Mouse (Mus musculus): Measurements from ENCODE around the gene Cdc34b.

Gene Cdc34b

DNA sequence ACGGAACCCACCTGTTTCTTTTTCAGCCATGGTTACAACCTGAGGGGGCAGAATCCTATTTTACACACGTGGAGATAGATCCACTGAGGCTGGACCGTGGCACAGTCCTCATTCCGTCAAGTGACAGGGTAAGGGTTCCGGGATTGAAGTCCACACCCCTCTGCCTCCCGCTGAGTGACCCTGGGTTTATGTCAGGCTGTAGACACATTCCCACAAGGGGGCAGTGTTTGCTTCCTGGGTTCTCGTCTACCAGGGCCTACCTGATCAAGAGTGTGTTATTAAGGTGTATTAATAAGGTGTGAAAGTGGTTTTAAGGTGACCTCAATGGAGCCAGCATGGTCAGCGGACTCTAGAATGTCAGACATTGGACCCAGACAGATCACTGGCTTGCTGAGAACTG lies 8.8 kb upstream of the Cdc34b start:
- no peak for DNase-seq (ENCODE audit: extremely low spot score, low spot score)

DNA sequence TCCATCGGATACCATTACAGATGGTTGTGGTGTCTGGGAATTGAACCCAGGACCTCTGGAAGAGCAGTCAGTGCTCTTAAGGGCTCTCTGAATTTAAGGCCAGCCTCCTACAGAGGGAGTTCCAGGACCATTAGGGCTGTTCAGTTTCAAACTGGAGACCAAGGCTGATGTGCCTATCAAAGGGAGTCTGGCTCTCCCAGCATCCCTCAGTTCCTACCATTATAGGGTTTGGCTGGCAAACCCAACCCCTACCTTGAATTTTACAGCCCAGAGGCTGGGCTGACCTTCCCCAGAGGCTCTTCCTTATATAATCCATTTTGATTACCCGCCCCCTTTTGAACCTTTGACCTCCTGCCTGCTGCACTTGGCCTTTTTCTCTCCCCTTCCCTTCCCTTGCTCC lies 5.8 kb upstream of the Cdc34b start:
- no peak for DNase-seq (ENCODE audit: extremely low spot score, low spot score)

DNA sequence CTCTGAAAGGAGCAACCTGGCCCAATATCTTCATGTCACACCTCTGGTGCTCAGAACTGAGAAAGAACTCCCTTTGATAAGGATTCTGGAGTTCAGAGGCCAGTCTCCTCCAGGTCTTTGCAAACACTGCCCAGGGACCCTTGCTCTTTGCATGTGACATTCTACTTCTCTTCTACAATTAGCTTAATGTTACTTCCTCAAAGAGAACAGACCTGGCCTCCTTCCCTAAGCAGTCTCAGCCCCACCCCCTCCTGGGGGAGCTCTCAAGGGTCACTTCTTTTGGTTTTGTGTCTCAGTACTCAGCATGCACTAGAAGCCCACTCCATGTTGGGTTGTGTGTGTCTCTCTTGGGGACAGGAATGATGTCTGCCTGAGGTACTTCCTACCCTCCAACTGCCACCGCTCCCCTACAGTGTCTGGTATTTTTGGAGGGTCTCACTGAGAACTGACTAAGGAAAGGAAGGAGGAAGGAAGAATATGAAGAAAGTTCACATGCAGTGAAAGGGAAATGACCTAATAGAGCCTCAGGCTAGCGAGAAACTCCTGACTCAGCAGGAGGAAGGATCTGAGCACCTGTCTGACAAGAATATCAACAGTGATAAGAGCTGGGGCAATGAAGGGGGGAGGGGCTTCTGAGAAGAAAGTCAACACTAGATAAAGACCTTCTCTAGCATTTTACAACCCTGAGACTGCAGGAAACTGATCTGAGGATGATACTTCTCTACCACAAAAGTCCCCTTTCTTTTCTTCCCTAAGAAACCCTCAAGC lies 11.5 kb downstream of the Cdc34b start:
- no peak for DNase-seq (ENCODE audit: extremely low spot score, low spot score)

DNA sequence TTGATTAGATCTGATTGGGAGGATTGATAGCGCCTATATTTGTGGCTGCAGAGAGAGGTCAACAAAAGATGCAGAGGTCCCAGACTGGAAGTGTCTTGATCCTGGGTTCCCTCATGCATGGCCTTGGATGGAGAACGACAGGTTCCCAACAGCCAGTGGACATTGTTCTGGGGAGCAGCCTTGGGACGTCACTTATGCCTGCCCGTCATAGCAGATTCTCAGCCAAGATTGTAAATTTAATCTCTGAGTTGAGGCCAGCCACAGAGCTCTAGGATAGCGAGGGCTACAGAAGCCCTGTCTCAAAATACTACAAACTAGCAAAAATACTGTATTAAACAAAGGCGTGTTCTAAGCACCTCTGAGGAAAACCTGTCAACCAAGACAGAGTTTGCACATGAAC lies 18.3 kb downstream of the Cdc34b start:
- no peak for DNase-seq (ENCODE audit: extremely low spot score, low spot score)

DNA sequence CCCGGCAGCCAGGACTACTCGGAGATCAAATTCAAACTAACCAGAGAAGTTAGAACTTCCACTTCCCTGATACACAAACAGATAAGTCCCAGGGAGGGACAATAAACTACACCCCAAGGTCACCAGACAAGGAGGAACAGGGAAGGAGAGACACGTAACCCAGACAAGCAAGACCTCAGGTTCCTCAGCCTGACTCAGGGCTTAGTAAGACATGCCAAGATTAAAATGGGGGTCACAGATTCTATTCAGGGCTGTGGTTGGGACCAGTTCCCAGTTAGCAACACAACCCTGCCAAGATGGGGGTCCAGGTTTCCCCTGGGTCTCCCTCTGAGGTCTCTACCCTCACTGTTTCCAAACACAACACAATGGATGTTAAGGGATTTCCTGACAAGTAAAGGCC lies 18.8 kb downstream of the Cdc34b start:
- DNase-seq (ENCODE audit: extremely low spot score, low spot score), result no peak

DNA sequence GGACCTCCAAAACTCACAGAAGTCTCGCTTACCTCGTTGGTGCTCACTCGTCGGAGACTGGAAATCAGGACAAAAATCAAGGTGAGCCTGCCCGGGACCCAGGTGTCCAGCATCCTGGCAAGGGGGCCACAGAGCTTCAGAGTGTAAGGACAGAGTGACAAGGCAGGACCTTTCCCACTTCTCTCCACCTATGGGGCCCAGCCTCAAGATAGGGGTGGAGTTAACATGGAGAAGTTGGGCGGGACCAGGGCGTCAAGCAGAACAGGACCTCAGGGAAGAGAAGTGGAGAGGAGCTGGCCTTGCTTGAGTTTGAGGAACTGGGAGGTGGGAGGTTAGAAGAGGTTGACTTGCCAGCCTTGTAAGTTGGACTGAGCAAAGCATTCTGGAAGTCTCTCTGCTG lies 19.2 kb downstream of the Cdc34b start:
- no peak for DNase-seq (ENCODE audit: extremely low spot score, low spot score)

DNA sequence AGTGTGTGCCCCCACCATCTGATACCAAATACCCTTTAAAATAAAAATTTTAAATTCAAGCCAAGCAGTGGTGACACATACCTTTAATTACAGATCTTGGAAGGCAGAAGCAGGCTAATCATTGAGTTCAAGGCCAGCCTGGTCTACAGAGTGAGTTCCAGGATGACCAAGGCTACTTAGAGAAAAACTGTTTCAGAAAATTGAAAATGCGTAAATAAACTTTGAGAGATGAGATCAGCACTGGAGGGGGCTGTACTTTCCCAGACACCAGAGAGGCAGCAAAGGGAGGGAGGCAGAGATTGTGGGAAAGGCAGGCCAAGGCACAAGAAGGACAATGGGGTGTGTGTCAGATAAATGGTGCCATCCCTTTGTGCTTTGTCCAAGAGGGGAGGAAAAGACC lies 20.7 kb downstream of the Cdc34b start:
- DNase-seq (ENCODE audit: extremely low spot score, low spot score), result no peak

DNA sequence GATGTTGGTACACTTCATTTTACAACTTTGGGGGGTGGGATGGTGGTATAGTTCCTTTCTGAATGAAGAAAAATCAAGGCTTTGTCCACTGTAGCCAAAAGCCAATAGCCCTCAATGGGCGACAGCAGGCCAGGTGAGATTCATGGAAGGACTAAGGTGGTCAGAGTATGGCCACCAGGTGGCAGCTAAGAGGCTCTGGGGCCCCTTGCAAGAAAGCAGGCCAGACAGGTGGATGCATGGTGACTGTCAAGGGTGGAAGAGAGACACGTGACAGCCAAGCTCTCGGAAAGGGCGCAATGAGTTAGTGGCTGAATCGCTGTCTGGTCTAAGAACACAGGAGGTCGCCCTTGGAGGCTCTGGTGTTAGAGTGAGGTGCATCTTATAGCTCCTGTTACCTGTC lies 21.2 kb downstream of the Cdc34b start:
- DNase-seq (ENCODE audit: extremely low spot score, low spot score), result no peak

DNA sequence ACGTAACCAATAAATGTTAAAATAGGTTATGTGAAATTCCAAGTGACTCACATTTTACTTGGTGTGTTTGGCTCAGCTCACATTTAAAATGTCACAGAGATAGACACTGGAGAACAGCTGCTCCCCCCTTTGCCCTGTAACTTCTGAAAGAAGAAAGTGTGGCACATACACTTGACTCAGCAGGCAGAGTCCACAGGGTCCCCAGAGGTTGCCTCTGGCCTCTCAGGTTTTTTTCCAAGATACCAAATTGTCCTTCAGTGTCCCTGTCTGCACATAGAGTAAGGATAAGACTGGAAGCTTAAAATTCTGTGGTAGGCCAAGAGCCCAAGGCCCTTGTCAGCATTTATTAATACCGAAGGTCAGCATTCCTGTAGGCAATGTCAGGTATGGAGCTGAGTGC lies 25.7 kb downstream of the Cdc34b start:
- no peak for DNase-seq (ENCODE audit: extremely low spot score, low spot score)

DNA sequence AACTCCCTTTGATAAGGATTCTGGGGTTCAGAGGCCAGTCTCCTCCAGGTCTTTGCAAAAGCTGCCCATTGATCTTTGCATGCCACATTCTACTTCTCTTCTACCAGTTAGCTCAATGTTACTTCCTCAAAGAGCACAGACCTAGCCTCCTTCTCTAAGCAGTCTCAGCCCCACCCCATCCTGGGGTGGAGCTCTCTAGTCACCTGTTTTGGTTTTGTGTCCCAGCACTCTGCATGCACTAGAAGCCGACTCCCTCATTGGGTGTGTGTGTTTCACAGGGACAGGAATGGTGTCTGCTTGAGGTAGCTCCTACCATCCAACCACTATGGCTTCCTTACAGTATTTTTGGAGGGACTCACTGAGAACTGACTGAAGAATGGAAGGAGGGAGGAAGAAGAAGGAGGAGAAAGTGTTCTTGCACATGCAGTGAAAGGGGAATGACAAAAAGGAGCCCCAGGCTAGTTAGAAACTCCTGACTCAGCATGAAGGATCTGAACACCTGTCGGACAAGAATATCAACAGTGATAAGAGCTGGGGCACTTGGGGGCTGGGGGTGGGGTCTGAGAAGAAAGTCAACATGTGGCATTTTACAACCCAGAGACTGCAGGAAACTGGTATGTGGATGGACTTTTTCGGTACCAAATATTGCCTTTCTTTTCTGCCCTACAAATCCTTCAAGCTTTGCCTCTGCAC lies 30.9 kb downstream of the Cdc34b start:
- DNase-seq (ENCODE audit: extremely low spot score, low spot score), result no peak

DNA sequence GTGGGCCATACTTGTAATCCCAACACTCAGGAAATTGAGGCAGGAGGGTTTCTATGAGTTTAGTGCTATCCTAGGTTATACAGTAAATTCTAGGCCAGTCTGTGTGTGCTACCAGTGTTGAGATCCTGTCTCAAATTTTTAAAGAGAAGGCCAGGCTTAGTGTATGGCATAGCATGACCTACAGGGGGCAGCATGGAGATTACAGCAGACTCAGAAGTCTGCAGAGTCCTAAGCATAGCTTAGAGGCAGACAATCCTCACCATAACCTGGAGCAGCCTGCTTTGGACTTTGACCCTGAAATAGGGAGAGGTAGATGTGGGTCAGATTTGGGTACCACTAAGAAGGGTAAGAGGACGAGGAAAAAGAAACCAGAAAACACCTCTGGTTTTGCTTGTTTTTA lies 32.3 kb downstream of the Cdc34b start:
- no peak for DNase-seq (ENCODE audit: extremely low spot score, low spot score)

DNA sequence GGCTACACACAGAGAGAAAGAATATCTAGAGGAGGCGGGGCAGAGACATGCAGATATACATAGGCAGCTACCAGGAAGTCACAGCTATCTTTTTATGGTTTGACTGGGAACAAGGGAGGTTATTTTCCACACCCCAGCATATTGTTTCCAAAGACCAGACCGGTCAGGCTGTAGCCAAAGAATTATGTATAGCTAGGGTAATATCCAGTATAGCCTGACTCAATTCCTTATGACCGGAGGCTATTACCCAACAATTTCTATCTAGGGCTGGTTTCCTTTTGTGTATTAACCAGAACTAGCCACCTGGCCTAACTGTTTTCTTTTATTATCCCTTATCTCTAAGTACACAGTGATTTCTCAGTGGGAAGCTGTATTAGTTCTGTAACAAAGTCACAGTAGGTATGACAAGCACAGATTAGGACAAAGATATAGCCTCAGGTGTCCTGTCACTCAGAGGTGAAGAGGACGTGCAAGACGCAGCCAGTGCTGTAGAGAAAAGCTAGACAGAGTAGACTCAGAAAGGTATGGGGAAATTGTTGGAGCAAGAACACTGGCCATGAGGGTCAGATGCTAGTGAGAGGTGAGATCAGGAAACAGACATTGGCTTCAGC lies 33.4 kb downstream of the Cdc34b start:
- no peak for DNase-seq (ENCODE audit: extremely low spot score, low spot score)

DNA sequence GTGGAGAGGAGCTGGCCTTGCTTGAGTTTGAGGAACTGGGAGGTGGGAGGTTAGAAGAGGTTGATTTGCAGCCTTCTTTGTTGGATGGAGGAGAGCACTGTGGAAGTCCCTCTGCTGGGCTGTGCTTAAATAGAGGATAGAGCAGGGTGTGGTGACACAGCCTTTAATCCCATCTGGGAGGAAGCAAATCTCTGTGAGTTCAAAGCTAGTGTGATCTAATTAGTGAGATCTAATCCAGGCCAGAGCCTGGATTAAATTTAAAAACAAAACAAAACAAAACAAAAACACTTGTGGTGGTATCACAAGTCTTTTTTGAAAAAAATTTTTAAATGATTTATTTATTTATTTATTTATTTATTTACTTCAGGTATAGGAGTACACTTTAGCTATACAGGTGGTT lies 41.0 kb downstream of the Cdc34b start, which contains the start of gene Tmem92:
Gene Tmem92, minus strand, starts transcription at position 101 of the 400 bp plus-strand sequence.
- no peak for DNase-seq (ENCODE audit: extremely low spot score, low spot score)

DNA sequence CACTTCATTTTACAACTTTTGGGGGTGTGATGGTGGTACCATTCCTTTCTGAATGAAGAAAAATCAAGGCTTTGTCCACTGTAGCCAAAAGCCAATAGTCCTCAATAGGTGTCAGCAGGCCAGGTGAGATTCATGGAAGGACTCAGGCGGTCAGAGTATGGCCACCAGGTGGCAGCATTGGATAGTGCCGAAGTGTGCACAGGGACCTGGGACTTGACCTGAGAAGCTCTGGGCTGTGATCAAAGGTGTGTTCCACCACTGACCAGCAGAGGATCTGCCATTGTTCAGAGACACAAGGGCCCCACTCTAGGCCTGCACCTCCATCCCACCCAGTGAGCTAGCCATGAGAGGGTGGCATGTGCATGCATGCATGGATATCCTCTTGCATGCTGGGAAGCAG lies 43.7 kb downstream of the Cdc34b start:
- peak; percentile 41 for DNase-seq (ENCODE audit: extremely low spot score, low spot score)

DNA sequence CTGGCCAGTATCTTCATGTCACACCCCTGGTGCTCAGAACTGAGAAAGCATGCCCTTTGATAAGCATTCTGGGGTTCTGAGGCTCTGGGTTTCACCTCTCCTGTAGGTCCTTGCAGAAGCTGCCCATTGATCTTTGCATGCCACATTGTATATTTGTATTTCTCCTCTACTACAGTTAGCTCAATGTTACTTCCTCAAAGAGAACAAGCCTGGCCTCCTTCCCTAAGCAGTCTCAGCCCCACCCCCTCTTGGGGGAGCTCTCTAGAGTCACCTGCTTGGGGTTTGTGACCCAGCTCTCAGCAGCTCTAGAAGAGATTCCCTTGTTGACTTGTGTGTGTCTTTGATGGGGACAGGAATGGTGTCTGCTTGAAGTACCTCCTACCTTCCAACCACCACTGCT lies 50.1 kb downstream of the Cdc34b start:
- no peak for DNase-seq (ENCODE audit: extremely low spot score, low spot score)
